Mouse (Mus musculus) kidney, adult 2 months (tissue): Measurements from ENCODE around the gene Cebpg. TPM values are rescaled to one million over a fixed set of nuclear protein-coding genes. Genes with fewer than 3 reads are reported as not detected.

Source experiments
- DNase-seq: peaks from one replicate; pipeline ENCODE4 v3.0.0; 2021
- H3K27ac ChIP-seq: fragments of 200-500 bp; 2 replicates; pipeline ENCODE4 v1.5.1; 2012; ENCODE audit warnings: low read depth, low read length, control low read depth, inconsistent platforms; ENCODE audit not compliant: insufficient read depth
- H3K27me3 ChIP-seq: fragments of 200-500 bp; replicated peaks from 2 replicates; pipeline ENCODE4 v1.6.1; 2012; ENCODE audit warnings: mild to moderate bottlenecking, moderate library complexity, low read length, inconsistent platforms; ENCODE audit not compliant: control insufficient read depth, insufficient read depth
- H3K36me3 ChIP-seq: fragments of 200-500 bp; 2 replicates; pipeline ENCODE4 v1.6.1; 2012; ENCODE audit warnings: mild to moderate bottlenecking, moderate library complexity, low read length, inconsistent platforms; ENCODE audit not compliant: control insufficient read depth, insufficient read depth
- H3K4me1 ChIP-seq: fragments of 200-500 bp; 2 replicates; pipeline ENCODE4 v1.6.1; 2011; ENCODE audit warnings: low read length; ENCODE audit not compliant: control insufficient read depth, insufficient read depth
- H3K4me3 ChIP-seq: fragments of 200-500 bp; 2 replicates; pipeline ENCODE4 v1.5.1; 2011; ENCODE audit warnings: mild to moderate bottlenecking, low read depth, low read length, control low read depth; ENCODE audit not compliant: insufficient read depth
- CTCF ChIP-seq: fragments of 200-500 bp; conservative IDR thresholded peaks from 2 replicates; pipeline ENCODE4 v1.5.1; 2011; ENCODE audit warnings: low read depth, mild to moderate bottlenecking, control low read depth, low read length, moderate library complexity, mixed read lengths; ENCODE audit not compliant: insufficient read depth, insufficient read length
- POLR2A ChIP-seq: fragments of 200-500 bp; IDR thresholded peaks from one replicate; pipeline ENCODE4 v1.6.1; 2011; ENCODE audit warnings: low read depth, low read length, control low read depth
- WGBS: fragments of 180-500 bp; shearing (Covaris S2); methylation state at CpG from one replicate; pipeline ENCODE4 v1.1.7; 2018; 5-methylcytosine and 5-hydroxymethylcytosine counted together
- polyA plus RNA-seq: library from polyadenylated mRNA; depleted of rRNA; stranded (reverse); fragments of >200 nt; gene quantifications from 2 replicates; pipeline ENCODE4 v1.2.3, GENCODE M21; 2012

Cebpg gene
- polyA plus RNA-seq, 1 experiment, result 10.0 TPM

- Histone ChIP-seq H3K4me3 (no peak overlapping the region), H3K27ac (no peak overlapping the region), H3K27me3 (no peaks in the 10 kb centered on the region), H3K4me1 (no peaks in the 10 kb centered on the region), H3K36me3 (no peaks in the 10 kb centered on the region)
- TF ChIP-seq POLR2A (no peak), CTCF (peak; percentile 45)
- DNase-seq, result peak; percentile 66
- 74% methylated on average over 3 of the region's 3 CpGs for WGBS
Observed at GRCm38 (mm10) chr7:35026838-35027291, 29.5 kb downstream of the Cebpg start.

GRCm38 (mm10) chr7:35026276-35026630 lies 30.1 kb downstream of the Cebpg start:
- H3K27ac ChIP-seq, result no peak overlapping the region

GRCm38 (mm10) chr7:35025409-35026275 lies 30.7 kb downstream of the Cebpg start:
- Histone ChIP-seq H3K4me3 (no peak overlapping the region), H3K36me3 (no peaks in the 10 kb centered on the region; the same call in 1 of the 2 replicates), H3K4me1 (no peaks in the 10 kb centered on the region), H3K27me3 (no peaks in the 10 kb centered on the region), H3K27ac (no peak overlapping the region)
- WGBS, result 42% methylated on average over 5 of the region's 5 CpGs
- TF ChIP-seq POLR2A (no peak), CTCF (peak; percentile 97)
- DNase-seq, result peak; percentile 82

More at GRCm38 (mm10) chr7:35026276-35026630, 30.1 kb downstream of the Cebpg start:
- Histone ChIP-seq H3K4me3 (no peak overlapping the region), H3K36me3 (no peaks in the 10 kb centered on the region; the same call in 1 of the 2 replicates), H3K27me3 (no peaks in the 10 kb centered on the region), H3K4me1 (no peaks in the 10 kb centered on the region)
- 86% methylated on average over 4 of the region's 4 CpGs for WGBS
- no peak for DNase-seq
- TF ChIP-seq CTCF (no peak), POLR2A (no peak)

GRCm38 (mm10) chr7:35024426-35024825 lies 31.9 kb downstream of the Cebpg start:
- H3K4me3 ChIP-seq, result no peak overlapping the region
- TF ChIP-seq POLR2A, result no peak
- TF ChIP-seq CTCF, result no peak
- WGBS, result 73% methylated on average over 1 of the region's 1 CpGs
- DNase-seq, result no peak
- no peaks in the 10 kb centered on the region; the same call in 1 of the 2 replicates for H3K36me3 ChIP-seq
- H3K4me1 ChIP-seq, result no peaks in the 10 kb centered on the region
- H3K27ac ChIP-seq, result no peak overlapping the region
- H3K27me3 ChIP-seq, result no peaks in the 10 kb centered on the region

GRCm38 (mm10) chr7:35023251-35023650 lies 33.1 kb downstream of the Cebpg start:
- Histone ChIP-seq H3K4me3 (no peak overlapping the region), H3K4me1 (no peaks in the 10 kb centered on the region), H3K27me3 (no peaks in the 10 kb centered on the region), H3K36me3 (no peaks in the 10 kb centered on the region; the same call in 1 of the 2 replicates), H3K27ac (no peak overlapping the region)
- WGBS, result 84% methylated on average over 4 of the region's 4 CpGs
- no peak for DNase-seq
- TF ChIP-seq CTCF (no peak), POLR2A (no peak)

GRCm38 (mm10) chr7:35021365-35021764 lies 35.0 kb downstream of the Cebpg start:
- Histone ChIP-seq H3K4me1 (no peaks in the 10 kb centered on the region), H3K27me3 (no peaks in the 10 kb centered on the region), H3K27ac (no peak overlapping the region), H3K4me3 (no peak overlapping the region), H3K36me3 (no peaks in the 10 kb centered on the region; the same call in 1 of the 2 replicates)
- TF ChIP-seq CTCF (no peak), POLR2A (no peak)
- 85% methylated on average over 10 of the region's 10 CpGs for WGBS
- no peak for DNase-seq

- no peak overlapping the region for H3K4me3 ChIP-seq
- no peaks in the 10 kb centered on the region for H3K4me1 ChIP-seq
- WGBS, result 66% methylated on average over 2 of the region's 2 CpGs
- TF ChIP-seq CTCF, result no peak
- TF ChIP-seq POLR2A, result no peak
- H3K36me3 ChIP-seq, result no peaks in the 10 kb centered on the region
- no peak for DNase-seq
- no peaks in the 10 kb centered on the region for H3K27me3 ChIP-seq
- H3K27ac ChIP-seq, result no peak overlapping the region
Observed at GRCm38 (mm10) chr7:35015252-35015651, 41.1 kb downstream of the Cebpg start.
